Comparison of ENCODE assay signal across 8 mouse cellular contexts in the genomic region with DNA sequence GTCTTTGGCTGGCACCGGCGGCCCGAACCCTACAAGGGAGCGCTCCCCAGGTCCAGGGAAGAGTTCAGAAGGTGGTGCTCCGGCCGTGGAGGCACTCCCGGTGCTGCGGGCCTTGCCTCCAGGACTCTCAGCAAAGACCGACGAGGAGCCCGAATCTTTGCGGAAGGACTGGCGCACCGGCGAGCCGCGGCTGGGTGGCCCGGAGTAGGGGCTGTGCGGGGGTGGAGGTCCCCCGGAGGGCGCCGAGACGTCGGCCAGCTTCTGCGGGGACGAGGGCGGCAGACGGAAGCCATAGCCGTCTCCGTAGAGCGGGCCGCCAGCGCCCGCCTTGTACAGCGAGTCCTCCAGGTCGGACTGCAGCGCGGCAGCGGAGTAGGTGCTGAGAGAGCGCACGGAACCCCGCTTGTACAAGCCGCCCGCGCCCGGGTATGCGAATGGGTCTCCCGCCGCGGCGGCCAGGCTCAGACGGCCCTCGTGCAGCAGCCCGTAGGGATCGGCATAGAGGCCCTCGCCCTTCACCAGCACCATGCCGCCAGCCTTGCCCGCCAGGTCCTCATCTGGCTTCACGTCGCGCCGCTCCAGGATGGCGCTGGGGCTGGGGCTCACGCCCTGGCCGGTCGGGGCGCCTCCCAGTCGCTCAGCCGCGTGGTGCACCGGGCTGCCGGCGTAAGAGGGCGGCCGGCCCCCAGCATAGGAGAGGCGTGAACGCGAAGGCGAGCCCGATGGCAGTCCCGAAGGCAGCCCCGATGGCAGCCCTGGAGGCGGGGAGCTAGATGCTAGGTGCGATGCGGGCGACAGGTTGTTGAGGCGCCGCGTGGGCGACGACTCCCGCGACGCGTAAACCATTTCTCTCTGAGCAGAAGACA. TPM values are rescaled to one million over a fixed set of nuclear protein-coding genes. Genes with fewer than 3 reads are reported as not detected.
A peak's percentile ranks its signal among the peaks of the same experiment; 100 is the strongest.
DNase-seq lines count a peak whose midpoint lies in the region; ATAC-seq lines count a peak whose summit lies in the region.

No protein-coding gene starts in this region.

- DNase-seq in heart, adult 9 months (ENCODE audit: low spot score in 2 of 2) = no peak
- DNase-seq in R1 (ENCODE audit: low read depth, low spot score) = peak; percentile 46
- DNase-seq in embryonic facial prominence, embryonic 11.5 days (ENCODE audit: low spot score) = peak; percentile 51
- DNase-seq in neural tube, embryonic 11.5 days (ENCODE audit: low spot score) = no peak
- DNase-seq in layer of hippocampus, adult 9-11 months = no peak
- no peak for DNase-seq in kidney, postnatal 10 days

- no peaks in the 10 kb centered on the region for H3K9me3 ChIP-seq in heart, embryonic 12.5 days (replicated peaks)
- H3K9me3 ChIP-seq in embryonic facial prominence, embryonic 11.5 days (replicated peaks; ENCODE audit: control insufficient read depth, low read length) = no peaks in the 10 kb centered on the region
- no peaks in the 10 kb centered on the region for H3K9me3 ChIP-seq in intestine, embryonic 16.5 days (ENCODE audit: control insufficient read depth, low read length)
- no peaks in the 10 kb centered on the region for H3K9me3 ChIP-seq in neural tube, embryonic 11.5 days (ENCODE audit: control insufficient read depth, low read length)

- H3K4me1 ChIP-seq in heart, embryonic 12.5 days (replicated peaks) = peaks cover 50% of the 10 kb centered on the region
- H3K4me1 ChIP-seq in embryonic facial prominence, embryonic 11.5 days (ENCODE audit: control insufficient read depth, insufficient read depth, low read length) = peaks cover 19% of the 10 kb centered on the region
- H3K4me1 ChIP-seq in intestine, embryonic 16.5 days (ENCODE audit: control insufficient read depth, insufficient read depth, low read length) = peaks cover 31% of the 10 kb centered on the region
- peaks cover 34% of the 10 kb centered on the region for H3K4me1 ChIP-seq in neural tube, embryonic 11.5 days (ENCODE audit: control insufficient read depth, insufficient read depth, low read length)

- H3K27me3 ChIP-seq in heart, embryonic 12.5 days (replicated peaks) = peaks cover 95% of the 10 kb centered on the region
- peaks cover 62% of the 10 kb centered on the region for H3K27me3 ChIP-seq in embryonic facial prominence, embryonic 11.5 days (ENCODE audit: control insufficient read depth, insufficient read depth, low read length)
- H3K27me3 ChIP-seq in intestine, embryonic 16.5 days (replicated peaks; ENCODE audit: control insufficient read depth, insufficient read depth, low read length) = peaks cover 62% of the 10 kb centered on the region
- peaks cover 65% of the 10 kb centered on the region for H3K27me3 ChIP-seq in neural tube, embryonic 11.5 days (ENCODE audit: control insufficient read depth, insufficient read depth, low read length)

- ATAC-seq in heart, embryonic 12.5 days (ENCODE audit: insufficient number of reproducible peaks, low FRiP score) = no peak
- no peak for ATAC-seq in embryonic facial prominence, embryonic 11.5 days (replicated peaks; ENCODE audit: insufficient number of reproducible peaks, low FRiP score, low TSS enrichment, low read depth)
- ATAC-seq in intestine, embryonic 16.5 days = no peak
- no peak for ATAC-seq in neural tube, embryonic 11.5 days (ENCODE audit: insufficient read depth, low FRiP score, low TSS enrichment)

- H3K27ac ChIP-seq in heart, embryonic 12.5 days (ENCODE audit: poor library complexity, severe bottlenecking) = no peak overlapping the region
- no peak overlapping the region for H3K27ac ChIP-seq in embryonic facial prominence, embryonic 11.5 days (replicated peaks; ENCODE audit: low read depth, low read length)
- H3K27ac ChIP-seq in intestine, embryonic 16.5 days (ENCODE audit: low read length) = no peak overlapping the region
- no peak overlapping the region for H3K27ac ChIP-seq in neural tube, embryonic 11.5 days (ENCODE audit: low read depth, low read length)

- peak overlapping the region; percentile 35 for H3K4me3 ChIP-seq in heart, embryonic 12.5 days
- peak overlapping the region; percentile 21; the same call in 1 of the 2 replicates for H3K4me3 ChIP-seq in embryonic facial prominence, embryonic 11.5 days (ENCODE audit: low read depth, low read length)
- peak overlapping the region; percentile 38 for H3K4me3 ChIP-seq in intestine, embryonic 16.5 days (ENCODE audit: low read length)
- H3K4me3 ChIP-seq in neural tube, embryonic 11.5 days (ENCODE audit: low read depth, low read length) = peak overlapping the region; percentile 17

- no peak overlapping the region for H3K9ac ChIP-seq in heart, embryonic 12.5 days
- H3K9ac ChIP-seq in embryonic facial prominence, embryonic 11.5 days (replicated peaks; ENCODE audit: low read length) = no peak overlapping the region; the same call in 1 of the 2 replicates
- H3K9ac ChIP-seq in intestine, embryonic 16.5 days (ENCODE audit: low read depth, low read length) = peak overlapping the region; percentile 35
- H3K9ac ChIP-seq in neural tube, embryonic 11.5 days (ENCODE audit: low read length) = no peak overlapping the region

- 2% methylated on average over 95 of the region's 95 CpGs for WGBS in heart, embryonic 12.5 days
- WGBS in embryonic facial prominence, embryonic 11.5 days = 2% methylated on average over 95 of the region's 95 CpGs
- 3% methylated on average over 94 of the region's 95 CpGs for WGBS in intestine, embryonic 16.5 days
- WGBS in neural tube, embryonic 11.5 days = 1% methylated on average over 91 of the region's 95 CpGs

- no peaks in the 10 kb centered on the region for H3K36me3 ChIP-seq in heart, embryonic 12.5 days
- H3K36me3 ChIP-seq in embryonic facial prominence, embryonic 11.5 days (replicated peaks; ENCODE audit: control insufficient read depth, insufficient read depth, low read depth, low read length) = no peaks in the 10 kb centered on the region
- no peaks in the 10 kb centered on the region for H3K36me3 ChIP-seq in intestine, embryonic 16.5 days (ENCODE audit: control insufficient read depth, insufficient read depth, low read length)
- H3K36me3 ChIP-seq in neural tube, embryonic 11.5 days (ENCODE audit: control insufficient read depth, insufficient read depth, low read length) = no peaks in the 10 kb centered on the region

- peak overlapping the region; percentile 57 for H3K4me2 ChIP-seq in heart, embryonic 12.5 days
- H3K4me2 ChIP-seq in embryonic facial prominence, embryonic 11.5 days (ENCODE audit: low read depth, low read length) = peak overlapping the region; percentile 21; the same call in 1 of the 2 replicates
- H3K4me2 ChIP-seq in intestine, embryonic 16.5 days (ENCODE audit: low read depth, low read length) = peak overlapping the region; percentile 51
- peak overlapping the region; percentile 29 for H3K4me2 ChIP-seq in neural tube, embryonic 11.5 days (ENCODE audit: low read depth)

RNA-seq across cellular contexts. Expression of a gene that starts 34.5 kb away (rescaled TPM):
- polyA plus RNA-seq in heart, embryonic 12.5 days (2016; fragmentation: Nextera tagmentation; extraction: Ambion mirVana) = 0.90 and 1.00 TPM in 2 replicates
- not detected in 2 replicates for polyA plus RNA-seq in embryonic facial prominence, embryonic 11.5 days (2014; fragmentation: Nextera tagmentation; extraction: Ambion mirVana)
- polyA plus RNA-seq in intestine, embryonic 16.5 days (2015; fragmentation: Nextera tagmentation; extraction: Ambion mirVana) = 0.18 and 0.45 TPM in 2 replicates
- not detected in 2 replicates for polyA plus RNA-seq in neural tube, embryonic 11.5 days (2014; fragmentation: Nextera tagmentation; extraction: Ambion mirVana)

RNA-seq across cellular contexts. Expression of a gene that starts 41.3 kb away (rescaled TPM):
- polyA plus RNA-seq in heart, embryonic 12.5 days (2016; fragmentation: Nextera tagmentation; extraction: Ambion mirVana) = 0.09 TPM in 1 of 2 replicates, not detected in the other
- 0.55 and 0.56 TPM in 2 replicates for polyA plus RNA-seq in embryonic facial prominence, embryonic 11.5 days (2014; fragmentation: Nextera tagmentation; extraction: Ambion mirVana)
- polyA plus RNA-seq in intestine, embryonic 16.5 days (2015; fragmentation: Nextera tagmentation; extraction: Ambion mirVana) = 0.10 and 0.12 TPM in 2 replicates
- 2.5 and 2.6 TPM in 2 replicates for polyA plus RNA-seq in neural tube, embryonic 11.5 days (2014; fragmentation: Nextera tagmentation; extraction: Ambion mirVana)

Comparison
In these comparisons a context has a peak if more than half of its experiments do, and no peak if none do; other contexts are left out.
1. DNase-seq: peak in R1 (single experiment) and embryonic facial prominence, embryonic 11.5 days (single experiment); none in heart, adult 9 months (0 of 2), neural tube, embryonic 11.5 days (single experiment), layer of hippocampus, adult 9-11 months (single experiment) and kidney, postnatal 10 days (single experiment).
2. Peak in every context shown above with its lines, with median percentiles within 50 percentile points of each other: H3K4me2 ChIP-seq and H3K4me3 ChIP-seq.